In genomic region chr2:160367448-160368208, GRCm38 (mm10) we compare ENCODE assay signal across 7 mouse cellular contexts. TPM values are rescaled to one million over a fixed set of nuclear protein-coding genes. Genes with fewer than 3 reads are reported as not detected.
DNase-seq lines count a peak whose midpoint lies in the region; ATAC-seq and TF ChIP-seq lines count a peak whose summit lies in the region.

No protein-coding gene starts in this region.

- TF ChIP-seq CTCF in kidney, adult 2 months (conservative IDR thresholded peaks at IDR 0.05; ENCODE audit: insufficient read depth, insufficient read length, low read depth, low read length), result peak; percentile 97

- DNase-seq in adrenal gland, postnatal 10 days, result peak; percentile 94
- DNase-seq in embryonic facial prominence, embryonic 10.5 days (ENCODE audit: low spot score), result peak; percentile 94
- DNase-seq in heart, adult 11 months, result peak; percentile 98
- DNase-seq in kidney, adult 2 months, result peak; percentile 95
- DNase-seq in limb, embryonic 11.5 days (ENCODE audit: low spot score), result peak; percentile 98
- peak; percentile 32 to 67 for DNase-seq in spleen, adult 18-20 months

- H3K36me3 ChIP-seq in embryonic facial prominence, embryonic 10.5 days (replicated peaks), result no peaks in the 10 kb centered on the region
- H3K36me3 ChIP-seq in kidney, adult 2 months (ENCODE audit: control insufficient read depth, insufficient read depth, low read length), result no peaks in the 10 kb centered on the region
- no peaks in the 10 kb centered on the region for H3K36me3 ChIP-seq in limb, embryonic 11.5 days (ENCODE audit: control insufficient read depth, insufficient read depth, low read length)
- no peaks in the 10 kb centered on the region for H3K36me3 ChIP-seq in midbrain, embryonic 13.5 days

- peak overlapping the region; percentile 97 for H3K4me2 ChIP-seq in limb, embryonic 11.5 days (ENCODE audit: low read depth, severe bottlenecking)
- peak overlapping the region; percentile 89 for H3K4me2 ChIP-seq in midbrain, embryonic 13.5 days (replicated peaks)

- no peak; the same call in 1 of the 2 replicates for ATAC-seq in limb, embryonic 11.5 days (ENCODE audit: insufficient number of reproducible peaks, low FRiP score, low TSS enrichment, low read depth)
- peak; percentile 69 for ATAC-seq in midbrain, embryonic 13.5 days

- H3K9me3 ChIP-seq in embryonic facial prominence, embryonic 10.5 days, result no peaks in the 10 kb centered on the region
- H3K9me3 ChIP-seq in limb, embryonic 11.5 days (ENCODE audit: control insufficient read depth, low read length), result no peaks in the 10 kb centered on the region
- no peaks in the 10 kb centered on the region for H3K9me3 ChIP-seq in midbrain, embryonic 13.5 days

- peak overlapping the region; percentile 87 for H3K27ac ChIP-seq in embryonic facial prominence, embryonic 10.5 days (replicated peaks)
- H3K27ac ChIP-seq in kidney, adult 2 months (ENCODE audit: insufficient read depth, low read depth, low read length), result peak overlapping the region; percentile 14; the same call in 1 of the 2 replicates
- no peak overlapping the region for H3K27ac ChIP-seq in limb, embryonic 11.5 days (replicated peaks; ENCODE audit: low read depth, low read length)
- peak overlapping the region; percentile 91 for H3K27ac ChIP-seq in midbrain, embryonic 13.5 days

- TF ChIP-seq POLR2A in kidney, adult 2 months (IDR thresholded peaks at IDR 0.05; ENCODE audit: low read depth, low read length), result no peak

- peaks cover 89% of the 10 kb centered on the region for H3K27me3 ChIP-seq in embryonic facial prominence, embryonic 10.5 days (replicated peaks; ENCODE audit: low read depth, poor library complexity, severe bottlenecking)
- H3K27me3 ChIP-seq in kidney, adult 2 months (replicated peaks; ENCODE audit: control insufficient read depth, insufficient read depth, low read length), result no peaks in the 10 kb centered on the region
- H3K27me3 ChIP-seq in limb, embryonic 11.5 days (ENCODE audit: control insufficient read depth, insufficient read depth, low read length), result peaks cover 69% of the 10 kb centered on the region
- H3K27me3 ChIP-seq in midbrain, embryonic 13.5 days, result peaks cover 74% of the 10 kb centered on the region

- WGBS in embryonic facial prominence, embryonic 10.5 days, result under 1% methylated on average over 45 of the region's 45 CpGs
- WGBS in kidney, adult 2 months, result 1% methylated on average over 45 of the region's 45 CpGs
- under 1% methylated on average over 45 of the region's 45 CpGs for WGBS in limb, embryonic 11.5 days
- WGBS in midbrain, embryonic 13.5 days, result under 1% methylated on average over 45 of the region's 45 CpGs

- peak overlapping the region; percentile 69 for H3K4me3 ChIP-seq in embryonic facial prominence, embryonic 10.5 days
- peak overlapping the region; percentile 61 for H3K4me3 ChIP-seq in kidney, adult 2 months (ENCODE audit: insufficient read depth, low read depth, low read length)
- peak overlapping the region; percentile 43 for H3K4me3 ChIP-seq in limb, embryonic 11.5 days (ENCODE audit: low read depth, low read length)
- H3K4me3 ChIP-seq in midbrain, embryonic 13.5 days (replicated peaks), result peak overlapping the region; percentile 60

- H3K4me1 ChIP-seq in embryonic facial prominence, embryonic 10.5 days, result peaks cover 63% of the 10 kb centered on the region
- H3K4me1 ChIP-seq in kidney, adult 2 months (ENCODE audit: control insufficient read depth, insufficient read depth, low read length), result no peaks in the 10 kb centered on the region; the same call in 1 of the 2 replicates
- H3K4me1 ChIP-seq in limb, embryonic 11.5 days (ENCODE audit: control insufficient read depth, insufficient read depth, low read length), result peaks cover 14% of the 10 kb centered on the region
- H3K4me1 ChIP-seq in midbrain, embryonic 13.5 days (replicated peaks), result peaks cover 51% of the 10 kb centered on the region

- peak overlapping the region; percentile 72 for H3K9ac ChIP-seq in limb, embryonic 11.5 days (ENCODE audit: low read length)
- H3K9ac ChIP-seq in midbrain, embryonic 13.5 days (replicated peaks), result peak overlapping the region; percentile 83

RNA-seq across cellular contexts. Expression of gene Mafb, which starts 0.8 kb away (rescaled TPM):
- 10 to 100 TPM; 15.4 to 38.4 TPM for total RNA-seq in adrenal gland, postnatal 10 days (2021)
- polyA plus RNA-seq in embryonic facial prominence, embryonic 10.5 days (2016; fragmentation: Nextera tagmentation; extraction: Ambion mirVana), result 5.3 and 6.7 TPM in 2 replicates
- polyA plus RNA-seq in kidney, adult 2 months (2012; rRNA removed), result 8.0 and 8.5 TPM in 2 replicates
- polyA plus RNA-seq in limb, embryonic 11.5 days (2014; fragmentation: Nextera tagmentation; extraction: Ambion mirVana), result 5.4 and 6.5 TPM in 2 replicates
- 4.7 and 5.9 TPM in 2 replicates for polyA plus RNA-seq in midbrain, embryonic 13.5 days (2015; fragmentation: Nextera tagmentation; extraction: Ambion mirVana)

RNA-seq across cellular contexts. Expression of gene Gm826, which starts 33.7 kb away (rescaled TPM):
- total RNA-seq in adrenal gland, postnatal 10 days (2021), result 1 to 10 TPM; 2.1 to 2.2 TPM
- polyA plus RNA-seq in embryonic facial prominence, embryonic 10.5 days (2016; fragmentation: Nextera tagmentation; extraction: Ambion mirVana), result 0.19 and 0.36 TPM in 2 replicates
- polyA plus RNA-seq in kidney, adult 2 months (2012; rRNA removed), result 0.25 and 0.41 TPM in 2 replicates
- 0.21 TPM in 1 of 2 replicates, not detected in the other for polyA plus RNA-seq in limb, embryonic 11.5 days (2014; fragmentation: Nextera tagmentation; extraction: Ambion mirVana)
- not detected in 2 replicates for polyA plus RNA-seq in midbrain, embryonic 13.5 days (2015; fragmentation: Nextera tagmentation; extraction: Ambion mirVana)
